Comparison of ENCODE assay signal across 10 mouse cellular contexts in the genomic region with DNA sequence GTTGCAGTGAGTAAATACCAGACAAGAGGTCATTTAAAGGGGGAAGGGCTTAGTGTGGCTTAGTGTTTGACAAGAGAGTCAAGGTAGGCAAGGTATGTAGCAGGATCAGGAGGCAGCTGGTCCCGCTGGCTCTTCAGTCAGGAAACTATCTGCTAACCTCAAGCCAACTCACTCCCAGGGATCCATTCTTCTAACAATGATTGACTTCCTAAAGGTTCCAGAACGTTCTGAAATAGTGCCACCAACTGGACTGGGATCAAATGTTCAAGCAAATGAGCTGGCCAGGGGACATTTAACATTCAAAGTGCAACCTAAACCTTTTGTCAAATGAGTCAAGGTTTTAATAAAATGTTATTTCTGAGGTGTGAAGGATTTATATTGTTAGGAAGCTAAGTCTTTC. TPM values are rescaled to one million over a fixed set of nuclear protein-coding genes. Genes with fewer than 3 reads are reported as not detected.
DNase-seq lines count a peak whose midpoint lies in the region; ATAC-seq and TF ChIP-seq lines count a peak whose summit lies in the region.
"Had no signal": no experiment of that assay in that cellular context is flagged by ENCODE, and none has a peak within 500 bp of the region (broad histone marks: within the 10 kb centered on the region; RNA-seq: fewer than 3 reads in every experiment).

No protein-coding gene starts in this region.

- H3K27ac ChIP-seq in lung, embryonic 14.5 days (ENCODE audit: low read depth) = peak overlapping the region; percentile 54; the same call in 1 of the 2 replicates
- H3K27ac ChIP-seq in heart, embryonic 14.5 days (replicated peaks in 1 of 2; ENCODE audit: control insufficient read depth in 1 of 2, insufficient read depth in 1 of 2, low read depth in 2 of 2, low read length in 2 of 2) = peak overlapping the region; percentile 34 to 74
- peak overlapping the region; percentile 21; the same call in 1 of the 2 replicates for H3K27ac ChIP-seq in kidney, embryonic 16.5 days (ENCODE audit: low read length)
- no peak overlapping the region for H3K27ac ChIP-seq in stomach, postnatal 0 days (replicated peaks)
- H3K27ac ChIP-seq: midbrain, embryonic 12.5 days had no signal

- H3K36me3 ChIP-seq in lung, embryonic 14.5 days (ENCODE audit: insufficient read depth) = no peaks in the 10 kb centered on the region
- no peaks in the 10 kb centered on the region for H3K36me3 ChIP-seq in heart, embryonic 14.5 days (ENCODE audit: control insufficient read depth, insufficient read depth, low read length)
- no peaks in the 10 kb centered on the region for H3K36me3 ChIP-seq in kidney, embryonic 16.5 days (ENCODE audit: insufficient read depth, low read length)
- no peaks in the 10 kb centered on the region for H3K36me3 ChIP-seq in stomach, postnatal 0 days (ENCODE audit: control insufficient read depth, insufficient read depth, low read length)
- H3K36me3 ChIP-seq: midbrain, embryonic 12.5 days had no signal

- H3K4me3 ChIP-seq in lung, embryonic 14.5 days (ENCODE audit: low read depth, low read length) = no peak overlapping the region
- no peak overlapping the region for H3K4me3 ChIP-seq in lung, adult 2 months (replicated peaks; ENCODE audit: extremely low read depth, low read depth, low read length)
- no peak overlapping the region for H3K4me3 ChIP-seq in heart, embryonic 14.5 days (ENCODE audit: control insufficient read depth in 1 of 2, insufficient read depth in 1 of 2, low read depth in 1 of 2, low read length in 2 of 2)
- no peak overlapping the region for H3K4me3 ChIP-seq in kidney, embryonic 16.5 days (ENCODE audit: low read length)
- H3K4me3 ChIP-seq in stomach, postnatal 0 days (ENCODE audit: low read depth, low read length) = no peak overlapping the region
- H3K4me3 ChIP-seq: midbrain, embryonic 12.5 days had no signal

- TF ChIP-seq CTCF in lung, embryonic 14.5 days (IDR thresholded peaks at IDR 0.05; ENCODE audit: low read depth) = no peak
- TF ChIP-seq CTCF in lung, adult 2 months (IDR thresholded peaks at IDR 0.05; ENCODE audit: insufficient read depth, low read length) = no peak
- TF ChIP-seq CTCF in stomach, postnatal 0 days (IDR thresholded peaks at IDR 0.05; ENCODE audit: low read depth) = peak; percentile 62

- H3K9me3 ChIP-seq in lung, embryonic 14.5 days (ENCODE audit: low read depth, low read length) = no peaks in the 10 kb centered on the region
- H3K9me3 ChIP-seq in heart, embryonic 14.5 days (ENCODE audit: control insufficient read depth, low read length) = no peaks in the 10 kb centered on the region
- H3K9me3 ChIP-seq in kidney, embryonic 16.5 days (ENCODE audit: low read length) = no peaks in the 10 kb centered on the region
- H3K9me3 ChIP-seq in stomach, postnatal 0 days (ENCODE audit: control insufficient read depth, low read length) = no peaks in the 10 kb centered on the region
- H3K9me3 ChIP-seq: midbrain, embryonic 12.5 days had no signal

- H3K9ac ChIP-seq in lung, embryonic 14.5 days = no peak overlapping the region
- H3K9ac ChIP-seq in heart, embryonic 14.5 days (ENCODE audit: low read length) = no peak overlapping the region
- H3K9ac ChIP-seq in kidney, embryonic 16.5 days (replicated peaks; ENCODE audit: low read length) = no peak overlapping the region
- H3K9ac ChIP-seq in stomach, postnatal 0 days (ENCODE audit: low read length) = no peak overlapping the region
- H3K9ac ChIP-seq: midbrain, embryonic 12.5 days had no signal

- ATAC-seq in lung, embryonic 14.5 days (ENCODE audit: insufficient read depth) = no peak
- no peak for ATAC-seq in heart, embryonic 14.5 days (ENCODE audit: insufficient number of reproducible peaks, insufficient read depth, low FRiP score, low read depth)
- no peak for ATAC-seq in kidney, embryonic 16.5 days (ENCODE audit: low FRiP score, low TSS enrichment)
- no peak for ATAC-seq in stomach, postnatal 0 days (ENCODE audit: low FRiP score, low TSS enrichment)

- no peak for TF ChIP-seq EP300 in stomach, postnatal 0 days (optimal IDR thresholded peaks at IDR 0.05)

- 38% methylated on average over 2 of the region's 2 CpGs for WGBS in lung, embryonic 14.5 days
- 20% methylated on average over 2 of the region's 2 CpGs for WGBS in lung, adult 2 months
- WGBS in heart, embryonic 14.5 days = 39% methylated on average over 2 of the region's 2 CpGs
- 42% methylated on average over 2 of the region's 2 CpGs for WGBS in kidney, embryonic 16.5 days
- 40% methylated on average over 2 of the region's 2 CpGs for WGBS in stomach, postnatal 0 days

- H3K27me3 ChIP-seq in lung, embryonic 14.5 days (ENCODE audit: insufficient read depth, low read length) = no peaks in the 10 kb centered on the region
- H3K27me3 ChIP-seq in heart, embryonic 14.5 days (ENCODE audit: control insufficient read depth, insufficient read depth, low read length) = no peaks in the 10 kb centered on the region
- H3K27me3 ChIP-seq in kidney, embryonic 16.5 days (ENCODE audit: insufficient read depth, low read length) = no peaks in the 10 kb centered on the region
- H3K27me3 ChIP-seq in stomach, postnatal 0 days (ENCODE audit: control insufficient read depth, insufficient read depth, low read length) = no peaks in the 10 kb centered on the region
- H3K27me3 ChIP-seq: midbrain, embryonic 12.5 days had no signal

- DNase-seq in lung, embryonic 14.5 days = peak; percentile 32
- DNase-seq in lung, adult 2 months = no peak
- DNase-seq in stomach, postnatal 0 days (ENCODE audit: low spot score) = no peak
- no peak for DNase-seq in layer of hippocampus, postnatal 25 days (ENCODE audit: extremely low spot score in 1 of 2, low spot score in 1 of 2)
- no peak for DNase-seq in left cerebral cortex, adult 18-20 months (ENCODE audit: low spot score in 2 of 2)
- DNase-seq: adrenal gland, adult 2 months; cerebellum, postnatal 10 days had no signal

- H3K4me2 ChIP-seq in lung, embryonic 14.5 days = no peak overlapping the region
- no peak overlapping the region for H3K4me2 ChIP-seq in heart, embryonic 14.5 days (ENCODE audit: low read length)
- no peak overlapping the region for H3K4me2 ChIP-seq in kidney, embryonic 16.5 days (replicated peaks; ENCODE audit: low read depth, low read length)
- H3K4me2 ChIP-seq in stomach, postnatal 0 days (replicated peaks; ENCODE audit: low read depth) = no peak overlapping the region
- H3K4me2 ChIP-seq: midbrain, embryonic 12.5 days had no signal

- H3K4me1 ChIP-seq in lung, embryonic 14.5 days (ENCODE audit: insufficient read depth) = no peaks in the 10 kb centered on the region
- peaks cover 6% of the 10 kb centered on the region for H3K4me1 ChIP-seq in lung, adult 2 months (ENCODE audit: control insufficient read depth, insufficient read depth, low read length)
- H3K4me1 ChIP-seq in heart, embryonic 14.5 days (ENCODE audit: control insufficient read depth in 2 of 2, insufficient read depth in 2 of 2, low read length in 2 of 2) = no peaks in the 10 kb centered on the region
- no peaks in the 10 kb centered on the region for H3K4me1 ChIP-seq in kidney, embryonic 16.5 days (ENCODE audit: insufficient read depth, low read length)
- H3K4me1 ChIP-seq in stomach, postnatal 0 days (replicated peaks; ENCODE audit: control insufficient read depth, insufficient read depth) = no peaks in the 10 kb centered on the region
- H3K4me1 ChIP-seq: midbrain, embryonic 12.5 days had no signal

- TF ChIP-seq POLR2A in lung, adult 2 months (IDR thresholded peaks at IDR 0.05; ENCODE audit: borderline replicate concordance, extremely low read depth, low read depth, low read length) = no peak

RNA-seq across cellular contexts. Expression of gene Pak1ip1, which starts 21.5 kb away (rescaled TPM):
- polyA plus RNA-seq in lung, embryonic 14.5 days (2014; fragmentation: Nextera tagmentation; extraction: Ambion mirVana) = 59.6 and 62.4 TPM in 2 replicates
- 33.4 and 36.1 TPM in 2 replicates for polyA plus RNA-seq in lung, adult 2 months (2012; rRNA removed)
- polyA plus RNA-seq in heart, embryonic 14.5 days (2014; fragmentation: Nextera tagmentation; extraction: Ambion mirVana) = 52.1 and 54.6 TPM in 2 replicates
- 68.5 and 69.2 TPM in 2 replicates for polyA plus RNA-seq in kidney, embryonic 16.5 days (2015; fragmentation: Nextera tagmentation; extraction: Ambion mirVana)
- 60.2 and 63.8 TPM in 2 replicates for polyA plus RNA-seq in stomach, postnatal 0 days (2015; fragmentation: Nextera tagmentation; extraction: Ambion mirVana)
- total RNA-seq in layer of hippocampus, postnatal 25 days (2021) = 10 to 100 TPM; 40.5 to 44.7 TPM
- total RNA-seq in left cerebral cortex, adult 18-20 months (2021) = 10 to 100 TPM; 40.1 to 41.5 TPM

RNA-seq across cellular contexts. Expression of gene Tmem14c, which starts 36.8 kb away (rescaled TPM):
- 224 and 229 TPM in 2 replicates for polyA plus RNA-seq in lung, embryonic 14.5 days (2014; fragmentation: Nextera tagmentation; extraction: Ambion mirVana)
- polyA plus RNA-seq in lung, adult 2 months (2012; rRNA removed) = 66.5 and 83.5 TPM in 2 replicates
- polyA plus RNA-seq in heart, embryonic 14.5 days (2014; fragmentation: Nextera tagmentation; extraction: Ambion mirVana) = 245 and 252 TPM in 2 replicates
- 216 and 224 TPM in 2 replicates for polyA plus RNA-seq in kidney, embryonic 16.5 days (2015; fragmentation: Nextera tagmentation; extraction: Ambion mirVana)
- polyA plus RNA-seq in stomach, postnatal 0 days (2015; fragmentation: Nextera tagmentation; extraction: Ambion mirVana) = 298 and 302 TPM in 2 replicates
- 10 to 100 TPM; 57.8 to 65.9 TPM for total RNA-seq in layer of hippocampus, postnatal 25 days (2021)
- 10 to 100 TPM; 52.6 to 58.6 TPM for total RNA-seq in left cerebral cortex, adult 18-20 months (2021)
